Mouse (Mus musculus) small intestine, adult 2 months (tissue): ENCODE results near the gene Sult1d1. TPM values are rescaled to one million over a fixed set of nuclear protein-coding genes. Genes with fewer than 3 reads are reported as not detected.

ENCODE experiments used
- H3K27ac ChIP-seq: fragments of 200-500 bp; 2 replicates; pipeline ENCODE4 v1.5.1; 2012; ENCODE audit warnings: low read depth, low read length, control low read depth, inconsistent platforms; ENCODE audit not compliant: insufficient read depth
- H3K27me3 ChIP-seq: fragments of 200-500 bp; 2 replicates; pipeline ENCODE4 v1.6.1; 2012; ENCODE audit warnings: mild to moderate bottlenecking, moderate library complexity, low read length, inconsistent platforms; ENCODE audit not compliant: control insufficient read depth, insufficient read depth
- H3K36me3 ChIP-seq: fragments of 200-500 bp; 2 replicates; pipeline ENCODE4 v1.6.1; 2012; ENCODE audit warnings: mild to moderate bottlenecking, low read length, control low read depth, inconsistent platforms; ENCODE audit not compliant: control insufficient read depth, insufficient read depth
- H3K4me1 ChIP-seq: fragments of 200-500 bp; 2 replicates; pipeline ENCODE4 v1.6.1; 2012; ENCODE audit warnings: low read length, inconsistent platforms, mixed read lengths; ENCODE audit not compliant: control insufficient read depth, insufficient read depth, insufficient read length
- H3K4me3 ChIP-seq: fragments of 200-500 bp; 2 replicates; pipeline ENCODE4 v1.5.1; 2012; ENCODE audit warnings: low read depth, mild to moderate bottlenecking, control low read depth, inconsistent platforms, low read length, moderate library complexity
- CTCF ChIP-seq: fragments of 200-500 bp; IDR thresholded peaks from 2 replicates; pipeline ENCODE4 v1.5.1; 2012; ENCODE audit warnings: low read depth, mild to moderate bottlenecking, control low read depth, inconsistent platforms, low read length, moderate library complexity, mixed read lengths; ENCODE audit not compliant: insufficient replicate concordance, insufficient read length; ENCODE audit errors: extremely low read depth
- POLR2A ChIP-seq: fragments of 200-500 bp; IDR thresholded peaks from 2 replicates; pipeline ENCODE4 v1.6.1; 2012; ENCODE audit warnings: low read depth, mild to moderate bottlenecking, control low read depth, inconsistent platforms, low read length, moderate library complexity
- WGBS: fragments of 180-500 bp; shearing (Covaris S2); methylation state at CpG from one replicate; pipeline ENCODE4 v1.1.7; 2018; 5-methylcytosine and 5-hydroxymethylcytosine counted together
- polyA plus RNA-seq: library from polyadenylated mRNA; depleted of rRNA; stranded (reverse); fragments of >200 nt; gene quantifications from 2 replicates; pipeline ENCODE4 v1.2.3, GENCODE M21; 2012

Gene Sult1d1
- polyA plus RNA-seq, 1 experiment: 1.6 TPM

GRCm38 (mm10) chr5:87580389-87580788, 11.6 kb upstream of the Sult1d1 start:
- Histone ChIP-seq H3K4me1 (no peaks in the 10 kb centered on the region), H3K4me3 (no peak overlapping the region), H3K27ac (no peak overlapping the region), H3K36me3 (no peaks in the 10 kb centered on the region), H3K27me3 (no peaks in the 10 kb centered on the region)
- TF ChIP-seq POLR2A (no peak), CTCF (no peak)
- 81% methylated on average over 1 of the region's 1 CpGs for WGBS

GRCm38 (mm10) chr5:87574174-87574573, 5.3 kb upstream of the Sult1d1 start:
- WGBS: 33% methylated on average over 1 of the region's 1 CpGs
- Histone ChIP-seq H3K4me1 (peaks cover 2% of the 10 kb centered on the region; the same call in 1 of the 2 replicates), H3K36me3 (no peaks in the 10 kb centered on the region), H3K27me3 (no peaks in the 10 kb centered on the region), H3K27ac (no peak overlapping the region), H3K4me3 (no peak overlapping the region)
- no peak for TF ChIP-seq CTCF
- TF ChIP-seq POLR2A: no peak

GRCm38 (mm10) chr5:87573490-87573889, 4.7 kb upstream of the Sult1d1 start:
- Histone ChIP-seq H3K4me1 (peaks cover 2% of the 10 kb centered on the region; the same call in 1 of the 2 replicates), H3K36me3 (no peaks in the 10 kb centered on the region), H3K27me3 (no peaks in the 10 kb centered on the region), H3K4me3 (no peak overlapping the region), H3K27ac (peak overlapping the region; percentile 93)
- no peak for TF ChIP-seq CTCF
- no peak for TF ChIP-seq POLR2A
- WGBS: 22% methylated on average over 5 of the region's 5 CpGs

- 28% methylated on average over 6 of the region's 6 CpGs for WGBS
- Histone ChIP-seq H3K4me1 (peaks cover 2% of the 10 kb centered on the region; the same call in 1 of the 2 replicates), H3K27ac (peak overlapping the region; percentile 57), H3K4me3 (no peak overlapping the region), H3K27me3 (no peaks in the 10 kb centered on the region), H3K36me3 (no peaks in the 10 kb centered on the region)
- TF ChIP-seq CTCF (no peak), POLR2A (no peak)
Measured at GRCm38 (mm10) chr5:87572781-87573180, 4.0 kb upstream of the Sult1d1 start.

GRCm38 (mm10) chr5:87567306-87567705, 1.5 kb downstream of the Sult1d1 start:
- H3K4me1 ChIP-seq: peaks cover 2% of the 10 kb centered on the region; the same call in 1 of the 2 replicates
- H3K27ac ChIP-seq: peak overlapping the region; percentile 81
- 75% methylated on average over 1 of the region's 1 CpGs for WGBS
- peaks cover 9% of the 10 kb centered on the region for H3K36me3 ChIP-seq
- no peak overlapping the region for H3K4me3 ChIP-seq
- H3K27me3 ChIP-seq: no peaks in the 10 kb centered on the region
- TF ChIP-seq POLR2A (no peak), CTCF (no peak)

- TF ChIP-seq CTCF (no peak), POLR2A (no peak)
- peak overlapping the region; percentile 79 for H3K27ac ChIP-seq
- no peaks in the 10 kb centered on the region; the same call in 1 of the 2 replicates for H3K4me1 ChIP-seq
- H3K36me3 ChIP-seq: peaks cover 14% of the 10 kb centered on the region
- H3K27me3 ChIP-seq: no peaks in the 10 kb centered on the region
- no peak overlapping the region for H3K4me3 ChIP-seq
Measured at GRCm38 (mm10) chr5:87562966-87563365, 5.9 kb downstream of the Sult1d1 start.

- H3K4me3 ChIP-seq: no peak overlapping the region
- H3K27ac ChIP-seq: peak overlapping the region; percentile 49; the same call in 1 of the 2 replicates
- 29% methylated on average over 4 of the region's 4 CpGs for WGBS
- no peaks in the 10 kb centered on the region; the same call in 1 of the 2 replicates for H3K4me1 ChIP-seq
- peaks cover 17% of the 10 kb centered on the region for H3K36me3 ChIP-seq
- TF ChIP-seq POLR2A (no peak), CTCF (no peak)
- no peaks in the 10 kb centered on the region for H3K27me3 ChIP-seq
Measured at GRCm38 (mm10) chr5:87562526-87562925, 6.3 kb downstream of the Sult1d1 start.

- 81% methylated on average over 5 of the region's 5 CpGs for WGBS
- Histone ChIP-seq H3K4me3 (no peak overlapping the region), H3K36me3 (peaks cover 13% of the 10 kb centered on the region), H3K27me3 (no peaks in the 10 kb centered on the region), H3K27ac (no peak overlapping the region), H3K4me1 (no peaks in the 10 kb centered on the region; the same call in 1 of the 2 replicates)
- TF ChIP-seq POLR2A: no peak
- TF ChIP-seq CTCF: peak; percentile 58; the same call in 1 of the 2 replicates
Measured at GRCm38 (mm10) chr5:87560145-87560544, 8.7 kb downstream of the Sult1d1 start.
